Mouse (Mus musculus): ENCODE results near the gene Zbtb7b. TPM values are rescaled to one million over a fixed set of nuclear protein-coding genes. Genes with fewer than 3 reads are reported as not detected.

Gene Zbtb7b
- polyA plus RNA-seq, 2 experiments = 3.4 to 13.4 TPM

DNA sequence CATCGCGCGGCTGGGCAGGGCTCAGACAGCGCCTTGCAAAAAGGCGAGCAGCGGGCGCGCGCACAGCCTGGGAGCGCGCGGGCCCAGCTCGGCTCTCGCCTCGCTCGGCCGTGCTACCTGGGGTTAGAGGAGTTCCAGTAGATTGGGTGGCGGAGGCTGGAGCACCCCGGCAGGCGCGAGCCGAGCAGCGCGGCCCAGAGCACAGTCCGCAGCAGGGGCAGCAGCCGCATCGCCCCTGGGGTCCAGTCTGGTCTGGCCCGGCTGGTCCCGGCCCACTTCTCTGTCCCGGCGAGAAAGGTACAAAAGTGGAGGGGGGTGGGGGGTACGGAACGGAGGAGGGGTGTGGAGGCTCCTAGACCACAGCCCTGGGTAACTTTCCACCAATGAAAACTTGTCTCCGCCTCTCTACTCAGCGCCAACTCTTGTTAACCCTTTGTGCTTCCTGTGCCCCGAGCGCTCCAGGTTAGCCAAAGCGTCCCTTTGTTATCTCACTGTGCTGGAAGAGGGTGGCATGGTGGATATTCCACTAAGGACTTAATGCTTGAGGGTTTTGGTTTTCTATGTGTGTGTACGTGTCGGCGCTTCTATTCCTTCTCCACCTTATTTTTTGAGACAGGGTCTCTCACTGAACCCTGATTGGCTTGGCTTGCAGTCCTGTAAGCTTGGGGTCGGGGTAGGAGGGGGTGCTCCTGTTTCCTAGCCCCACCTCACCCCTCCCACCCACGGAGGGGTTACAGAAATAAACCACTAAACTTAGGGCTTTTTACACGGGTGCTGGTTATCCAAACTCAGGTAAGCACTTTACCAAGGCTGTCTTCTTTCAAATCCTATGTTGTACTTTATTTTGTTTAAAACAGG is 56.6 kb downstream of the Zbtb7b start, which contains the start of gene Efna4:
Efna4 (minus strand) TSS at position 308 of the 858 bp plus-strand sequence.
- H3K4me3 ChIP-seq (replicated peaks; ENCODE audit: low read length) = peak within 1 kb of the TSS; percentile 87
- H3K27me3 ChIP-seq (ENCODE audit: control insufficient read depth, insufficient read depth, low read length) = no peaks in the 10 kb centered on the region
- peaks cover 32% of the 10 kb centered on the region for H3K4me1 ChIP-seq (ENCODE audit: control insufficient read depth, insufficient read depth, low read length)
- peak; percentile 94 for ATAC-seq (ENCODE audit: low FRiP score, low read depth)
- peak; percentile 94 for DNase-seq (ENCODE audit: low spot score)
- WGBS = 5% methylated on average over 39 of the region's 44 CpGs
- peak within 1 kb of the TSS; percentile 75 for H3K4me2 ChIP-seq (replicated peaks; ENCODE audit: low read depth, low read length, severe bottlenecking)
- peaks cover 34% of the 10 kb centered on the region for H3K36me3 ChIP-seq (ENCODE audit: control insufficient read depth, insufficient read depth, low read length)
- peak within 1 kb of the TSS; percentile 92 for H3K27ac ChIP-seq (replicated peaks; ENCODE audit: low read depth, low read length)
- TF ChIP-seq POLR2A (IDR thresholded peaks at IDR 0.05; ENCODE audit: borderline replicate concordance, extremely low read depth, insufficient read depth, insufficient read length) = peak; percentile 60; the same call in 1 of the 2 replicates
- peak within 1 kb of the TSS; percentile 94 for H3K9ac ChIP-seq (ENCODE audit: low read depth, low read length, severe bottlenecking)
- no peaks in the 10 kb centered on the region for H3K9me3 ChIP-seq (ENCODE audit: control insufficient read depth, low read length)

DNA sequence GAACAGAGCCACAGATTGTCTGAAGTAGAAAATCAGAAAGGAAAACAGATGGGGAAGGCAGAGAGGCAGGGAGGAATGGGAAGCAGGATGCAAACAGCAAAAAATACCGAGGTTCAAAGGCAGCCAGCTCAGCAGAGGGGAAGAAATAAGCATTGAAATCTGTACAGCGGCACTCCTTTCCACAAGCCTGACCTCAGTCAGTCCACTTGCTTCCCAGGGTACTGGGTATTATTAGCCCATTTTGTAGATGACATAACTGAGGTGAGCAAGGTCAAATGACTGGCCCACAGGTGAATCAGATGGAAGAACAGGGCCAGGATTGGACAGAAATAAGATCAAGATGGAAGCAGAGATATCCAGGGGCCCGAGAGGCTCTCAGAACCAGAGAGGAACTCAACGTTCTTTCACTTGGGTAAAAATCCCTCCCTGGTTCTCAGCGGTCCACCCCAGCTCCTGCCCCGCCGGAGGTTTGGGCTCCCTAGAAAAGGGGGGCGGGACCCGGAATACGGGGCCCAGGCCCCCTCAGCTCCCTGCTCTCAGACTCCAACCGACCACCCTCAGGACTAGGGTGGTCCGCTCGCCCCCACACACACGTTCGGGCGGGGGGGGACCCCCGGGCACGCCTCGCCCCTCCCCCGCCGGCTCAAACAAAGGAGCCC is 57.4 kb downstream of the Zbtb7b start:
- Histone ChIP-seq H3K27me3 (ENCODE audit: control insufficient read depth, insufficient read depth, low read length) (no peaks in the 10 kb centered on the region), H3K9me3 (ENCODE audit: control insufficient read depth, low read length) (no peaks in the 10 kb centered on the region), H3K4me1 (ENCODE audit: control insufficient read depth, insufficient read depth, low read length) (peaks cover 38% of the 10 kb centered on the region), H3K27ac (replicated peaks; ENCODE audit: low read depth, low read length) (peak overlapping the region; percentile 92), H3K36me3 (ENCODE audit: control insufficient read depth, insufficient read depth, low read length) (peaks cover 38% of the 10 kb centered on the region), H3K9ac (ENCODE audit: low read depth, low read length, severe bottlenecking) (peak overlapping the region; percentile 94), H3K4me3 (replicated peaks; ENCODE audit: low read length) (peak overlapping the region; percentile 87), H3K4me2 (replicated peaks; ENCODE audit: low read depth, low read length, severe bottlenecking) (peak overlapping the region; percentile 75)
- peak; percentile 5 for DNase-seq (ENCODE audit: low spot score)
- under 1% methylated on average over 18 of the region's 21 CpGs for WGBS
- ATAC-seq (ENCODE audit: low FRiP score, low read depth) = no peak
- TF ChIP-seq POLR2A (IDR thresholded peaks at IDR 0.05; ENCODE audit: borderline replicate concordance, extremely low read depth, insufficient read depth, insufficient read length) = no peak

DNA sequence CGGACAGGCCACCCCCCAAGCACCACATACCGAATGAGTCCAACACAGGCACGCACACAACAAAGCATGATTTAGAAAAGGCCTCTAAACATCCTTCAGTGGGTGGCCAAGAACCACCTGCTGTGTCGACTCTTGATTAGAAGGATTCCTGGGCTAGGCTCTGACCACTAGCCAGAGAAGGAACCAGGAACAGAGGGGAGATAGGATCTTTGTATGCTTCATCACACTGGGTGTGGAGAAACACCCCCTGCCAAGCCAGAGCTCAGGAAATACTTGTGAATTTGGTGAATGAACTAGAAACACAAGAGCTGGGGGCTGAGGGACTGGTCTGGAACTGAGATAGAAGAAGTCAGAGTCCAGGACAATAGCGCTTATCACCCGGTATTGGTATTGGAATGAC is 58.0 kb downstream of the Zbtb7b start:
- no peak for DNase-seq (ENCODE audit: low spot score)
- no peak for ATAC-seq (ENCODE audit: low FRiP score, low read depth)
- Histone ChIP-seq H3K4me1 (ENCODE audit: control insufficient read depth, insufficient read depth, low read length) (peaks cover 38% of the 10 kb centered on the region), H3K9ac (ENCODE audit: low read depth, low read length, severe bottlenecking) (peak overlapping the region; percentile 94), H3K27ac (replicated peaks; ENCODE audit: low read depth, low read length) (no peak overlapping the region), H3K4me2 (replicated peaks; ENCODE audit: low read depth, low read length, severe bottlenecking) (peak overlapping the region; percentile 75), H3K36me3 (ENCODE audit: control insufficient read depth, insufficient read depth, low read length) (peaks cover 35% of the 10 kb centered on the region), H3K9me3 (ENCODE audit: control insufficient read depth, low read length) (no peaks in the 10 kb centered on the region), H3K27me3 (ENCODE audit: control insufficient read depth, insufficient read depth, low read length) (no peaks in the 10 kb centered on the region), H3K4me3 (replicated peaks; ENCODE audit: low read length) (peak overlapping the region; percentile 87)
- no peak for TF ChIP-seq POLR2A (IDR thresholded peaks at IDR 0.05; ENCODE audit: borderline replicate concordance, extremely low read depth, insufficient read depth, insufficient read length)
- 19% methylated on average over 6 of the region's 6 CpGs for WGBS

DNA sequence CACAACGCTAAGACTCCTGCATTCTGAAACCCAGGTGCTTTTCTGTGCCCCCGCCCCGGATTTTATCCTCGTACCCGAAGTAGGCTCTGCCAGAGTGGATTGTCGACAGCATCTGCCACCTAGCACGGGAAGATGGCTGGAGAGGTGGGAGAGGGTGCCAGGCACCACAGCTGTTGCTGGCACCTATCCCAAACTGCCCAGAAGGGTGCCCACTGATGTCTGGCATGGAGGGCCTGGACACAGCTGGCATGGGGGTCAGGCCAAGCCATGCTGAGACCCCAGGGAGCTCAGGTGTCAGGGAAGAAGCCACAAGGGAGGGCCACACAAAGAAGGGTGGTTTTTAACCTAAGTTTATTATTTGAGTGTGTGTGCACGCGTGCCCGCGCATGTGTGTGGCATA is 61.5 kb downstream of the Zbtb7b start:
- H3K9me3 ChIP-seq (ENCODE audit: control insufficient read depth, low read length) = no peaks in the 10 kb centered on the region
- WGBS = 48% methylated on average over 11 of the region's 11 CpGs
- H3K27me3 ChIP-seq (ENCODE audit: control insufficient read depth, insufficient read depth, low read length) = no peaks in the 10 kb centered on the region
- no peak for ATAC-seq (ENCODE audit: low FRiP score, low read depth)
- peak overlapping the region; percentile 22; the same call in 1 of the 2 replicates for H3K9ac ChIP-seq (ENCODE audit: low read depth, low read length, severe bottlenecking)
- TF ChIP-seq POLR2A (IDR thresholded peaks at IDR 0.05; ENCODE audit: borderline replicate concordance, extremely low read depth, insufficient read depth, insufficient read length) = no peak
- no peak overlapping the region for H3K4me2 ChIP-seq (replicated peaks; ENCODE audit: low read depth, low read length, severe bottlenecking)
- H3K4me3 ChIP-seq (replicated peaks; ENCODE audit: low read length) = no peak overlapping the region
- peaks cover 18% of the 10 kb centered on the region for H3K4me1 ChIP-seq (ENCODE audit: control insufficient read depth, insufficient read depth, low read length)
- no peak for DNase-seq (ENCODE audit: low spot score)
- no peak overlapping the region for H3K27ac ChIP-seq (replicated peaks; ENCODE audit: low read depth, low read length)
- peaks cover 28% of the 10 kb centered on the region for H3K36me3 ChIP-seq (ENCODE audit: control insufficient read depth, insufficient read depth, low read length)

DNA sequence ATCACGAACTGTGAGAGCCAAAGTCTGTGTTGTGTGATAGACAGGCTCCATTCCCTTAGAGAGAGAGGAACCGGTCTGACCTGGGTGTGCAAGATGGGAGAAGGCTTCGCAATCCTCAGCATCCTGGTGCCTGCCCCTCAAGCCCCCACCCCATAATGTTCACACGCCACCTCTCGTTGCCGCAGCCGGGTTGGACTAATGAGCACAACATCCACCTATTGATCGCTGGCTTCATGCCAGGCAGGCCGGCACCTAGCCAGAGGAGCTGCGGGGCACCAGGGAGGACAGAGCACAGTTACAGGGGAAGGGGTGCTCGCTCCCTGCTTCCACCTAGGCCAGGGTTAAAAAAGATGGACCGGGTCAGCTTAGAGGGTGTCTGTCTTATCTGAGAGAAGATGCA is 62.1 kb downstream of the Zbtb7b start:
- 23% methylated on average over 12 of the region's 12 CpGs for WGBS
- no peak for TF ChIP-seq POLR2A (IDR thresholded peaks at IDR 0.05; ENCODE audit: borderline replicate concordance, extremely low read depth, insufficient read depth, insufficient read length)

More for the DNA sequence above, 62.1 kb downstream of the Zbtb7b start:
- Histone ChIP-seq H3K27ac (replicated peaks; ENCODE audit: low read depth, low read length) (no peak overlapping the region), H3K4me2 (replicated peaks; ENCODE audit: low read depth, low read length, severe bottlenecking) (no peak overlapping the region), H3K27me3 (ENCODE audit: control insufficient read depth, insufficient read depth, low read length) (no peaks in the 10 kb centered on the region), H3K9ac (ENCODE audit: low read depth, low read length, severe bottlenecking) (no peak overlapping the region), H3K4me3 (replicated peaks; ENCODE audit: low read length) (no peak overlapping the region), H3K9me3 (ENCODE audit: control insufficient read depth, low read length) (no peaks in the 10 kb centered on the region), H3K36me3 (ENCODE audit: control insufficient read depth, insufficient read depth, low read length) (peaks cover 28% of the 10 kb centered on the region), H3K4me1 (ENCODE audit: control insufficient read depth, insufficient read depth, low read length) (peaks cover 18% of the 10 kb centered on the region)
- DNase-seq (ENCODE audit: low spot score) (no peak), ATAC-seq (ENCODE audit: low FRiP score, low read depth) (no peak)

Measured in limb, embryonic 14.5 days (tissue).